ENCODE assay signal across 10 mouse cellular contexts in genomic region chr5:121902809-121903745, GRCm38 (mm10). TPM values are rescaled to one million over a fixed set of nuclear protein-coding genes. Genes with fewer than 3 reads are reported as not detected.
DNase-seq lines count a peak whose midpoint lies in the region; ATAC-seq and TF ChIP-seq lines count a peak whose summit lies in the region.
"Had no signal": no experiment of that assay in that cellular context is flagged by ENCODE, and none has a peak within 500 bp of the region (broad histone marks: within the 10 kb centered on the region; RNA-seq: fewer than 3 reads in every experiment).

No protein-coding gene starts in this region.

- no peaks in the 10 kb centered on the region for H3K27me3 ChIP-seq in neural tube, embryonic 12.5 days (replicated peaks)
- H3K27me3 ChIP-seq in forebrain, postnatal 0 days (ENCODE audit: insufficient read depth, low read length): no peaks in the 10 kb centered on the region
- H3K27me3 ChIP-seq in limb, embryonic 12.5 days: no peaks in the 10 kb centered on the region
- H3K27me3 ChIP-seq in heart, embryonic 11.5 days (ENCODE audit: control insufficient read depth, insufficient read depth, low read length): no peaks in the 10 kb centered on the region

- 0 out of 2 replicates have a peak, but pooled peaks have one; percentile 37 for ATAC-seq in neural tube, embryonic 12.5 days (ENCODE audit: low FRiP score, low read depth)
- ATAC-seq in forebrain, postnatal 0 days: no peak
- ATAC-seq in limb, embryonic 12.5 days (ENCODE audit: insufficient number of reproducible peaks, insufficient read depth, low FRiP score, low TSS enrichment, low read depth): no peak
- ATAC-seq in heart, embryonic 11.5 days (replicated peaks; ENCODE audit: insufficient number of reproducible peaks, low FRiP score, low TSS enrichment): no peak

- H3K9me3 ChIP-seq in neural tube, embryonic 12.5 days: no peaks in the 10 kb centered on the region
- no peaks in the 10 kb centered on the region for H3K9me3 ChIP-seq in forebrain, postnatal 0 days (ENCODE audit: low read length)
- H3K9me3 ChIP-seq in limb, embryonic 12.5 days: no peaks in the 10 kb centered on the region
- H3K9me3 ChIP-seq in heart, embryonic 11.5 days (replicated peaks; ENCODE audit: control insufficient read depth, low read length): no peaks in the 10 kb centered on the region

- no peak for DNase-seq in neural tube, embryonic 10.5 days (ENCODE audit: extremely low spot score, low spot score)
- no peak for DNase-seq in forebrain, postnatal 0 days
- DNase-seq in retina, postnatal 1 day: peak; percentile 69
- DNase-seq in layer of hippocampus, adult 2 months (ENCODE audit: low spot score in 2 of 2): no peak
- no peak for DNase-seq in lung, postnatal 4 days
- DNase-seq: liver; lung, embryonic 14.5 days had no signal

- no peaks in the 10 kb centered on the region for H3K36me3 ChIP-seq in neural tube, embryonic 12.5 days
- no peaks in the 10 kb centered on the region for H3K36me3 ChIP-seq in forebrain, postnatal 0 days (ENCODE audit: insufficient read depth)
- no peaks in the 10 kb centered on the region for H3K36me3 ChIP-seq in limb, embryonic 12.5 days
- H3K36me3 ChIP-seq in heart, embryonic 11.5 days (ENCODE audit: control insufficient read depth, insufficient read depth, low read length): no peaks in the 10 kb centered on the region

- H3K9ac ChIP-seq in neural tube, embryonic 12.5 days: no peak overlapping the region
- no peak overlapping the region for H3K9ac ChIP-seq in forebrain, postnatal 0 days
- no peak overlapping the region for H3K9ac ChIP-seq in limb, embryonic 12.5 days (replicated peaks)
- no peak overlapping the region for H3K9ac ChIP-seq in heart, embryonic 11.5 days (ENCODE audit: low read depth, low read length)
- H3K9ac ChIP-seq: lung, embryonic 14.5 days had no signal

- peaks cover 15% of the 10 kb centered on the region for H3K4me1 ChIP-seq in neural tube, embryonic 12.5 days
- H3K4me1 ChIP-seq in forebrain, postnatal 0 days (ENCODE audit: insufficient read depth): no peaks in the 10 kb centered on the region; the same call in none of the 2 replicates
- peaks cover 20% of the 10 kb centered on the region for H3K4me1 ChIP-seq in limb, embryonic 12.5 days (replicated peaks)
- 0 out of 2 replicates have a peak, but pooled peaks cover 2% of the 10 kb centered on the region for H3K4me1 ChIP-seq in heart, embryonic 11.5 days (ENCODE audit: control insufficient read depth, insufficient read depth, low read length)

- H3K4me3 ChIP-seq in neural tube, embryonic 12.5 days: no peak overlapping the region
- no peak overlapping the region for H3K4me3 ChIP-seq in forebrain, postnatal 0 days (ENCODE audit: low read depth, low read length)
- no peak overlapping the region for H3K4me3 ChIP-seq in limb, embryonic 12.5 days (replicated peaks)
- no peak overlapping the region for H3K4me3 ChIP-seq in layer of hippocampus, adult 2 months
- no peak overlapping the region for H3K4me3 ChIP-seq in heart, embryonic 11.5 days (ENCODE audit: low read depth, low read length)

- TF ChIP-seq CTCF in forebrain, postnatal 0 days (IDR thresholded peaks at IDR 0.05; ENCODE audit: low read depth): no peak
- TF ChIP-seq CTCF in layer of hippocampus, adult 2 months (conservative IDR thresholded peaks at IDR 0.05): no peak

- 45% methylated on average over 23 of the region's 23 CpGs for whole genome bisulfite sequencing in neural tube, embryonic 12.5 days
- 15% methylated on average over 23 of the region's 23 CpGs for WGBS in forebrain, postnatal 0 days
- 41% methylated on average over 23 of the region's 23 CpGs for WGBS in limb, embryonic 12.5 days
- 59% methylated on average over 23 of the region's 23 CpGs for WGBS in heart, embryonic 11.5 days (ENCODE audit: insufficient replicate concordance)

- no peak overlapping the region for H3K4me2 ChIP-seq in neural tube, embryonic 12.5 days (replicated peaks)
- H3K4me2 ChIP-seq in forebrain, postnatal 0 days (ENCODE audit: low read depth): no peak overlapping the region
- H3K4me2 ChIP-seq in limb, embryonic 12.5 days: no peak overlapping the region
- H3K4me2 ChIP-seq in heart, embryonic 11.5 days: no peak overlapping the region
- H3K4me2 ChIP-seq: lung, embryonic 14.5 days had no signal

- H3K27ac ChIP-seq in neural tube, embryonic 12.5 days: no peak overlapping the region
- H3K27ac ChIP-seq in forebrain, postnatal 0 days (ENCODE audit: low read depth, low read length): peak overlapping the region; percentile 51; the same call in 1 of the 2 replicates
- peak overlapping the region; percentile 41; the same call in 1 of the 2 replicates for H3K27ac ChIP-seq in limb, embryonic 12.5 days
- no peak overlapping the region for H3K27ac ChIP-seq in layer of hippocampus, adult 2 months
- no peak overlapping the region for H3K27ac ChIP-seq in heart, embryonic 11.5 days (ENCODE audit: low read depth, low read length)

RNA-seq across cellular contexts. Expression of gene Pheta1, which starts 54.3 kb away (rescaled TPM):
- polyA plus RNA-seq in neural tube, embryonic 12.5 days (2016; fragmentation: Nextera tagmentation; extraction: Ambion mirVana): 47.1 and 49.8 TPM in 2 replicates
- total RNA-seq in forebrain, postnatal 0 days (2014; rRNA removed): 49.7 and 51.5 TPM in 2 replicates
- polyA plus RNA-seq in forebrain, postnatal 0 days (2015; fragmentation: Nextera tagmentation; extraction: Ambion mirVana): 36.3 and 38.7 TPM in 2 replicates
- 52.8 and 54.6 TPM in 2 replicates for polyA plus RNA-seq in limb, embryonic 12.5 days (2016; fragmentation: Nextera tagmentation; extraction: Ambion mirVana)
- 1 to 10 TPM; 8.3 to 8.8 TPM for total RNA-seq in layer of hippocampus, adult 2 months (2021)
- polyA plus RNA-seq in heart, embryonic 11.5 days (2014; fragmentation: Nextera tagmentation; extraction: Ambion mirVana): 10.6 and 11.8 TPM in 2 replicates

Comparison
In these comparisons a context has a peak if more than half of its experiments do, and no peak if none do; other contexts are left out.
1. H3K27ac ChIP-seq: peak in forebrain, postnatal 0 days (single experiment) and limb, embryonic 12.5 days (single experiment); none in neural tube, embryonic 12.5 days (single experiment), layer of hippocampus, adult 2 months (single experiment) and heart, embryonic 11.5 days (single experiment).